ENCODE assay signal across 10 mouse cellular contexts in the genomic region with DNA sequence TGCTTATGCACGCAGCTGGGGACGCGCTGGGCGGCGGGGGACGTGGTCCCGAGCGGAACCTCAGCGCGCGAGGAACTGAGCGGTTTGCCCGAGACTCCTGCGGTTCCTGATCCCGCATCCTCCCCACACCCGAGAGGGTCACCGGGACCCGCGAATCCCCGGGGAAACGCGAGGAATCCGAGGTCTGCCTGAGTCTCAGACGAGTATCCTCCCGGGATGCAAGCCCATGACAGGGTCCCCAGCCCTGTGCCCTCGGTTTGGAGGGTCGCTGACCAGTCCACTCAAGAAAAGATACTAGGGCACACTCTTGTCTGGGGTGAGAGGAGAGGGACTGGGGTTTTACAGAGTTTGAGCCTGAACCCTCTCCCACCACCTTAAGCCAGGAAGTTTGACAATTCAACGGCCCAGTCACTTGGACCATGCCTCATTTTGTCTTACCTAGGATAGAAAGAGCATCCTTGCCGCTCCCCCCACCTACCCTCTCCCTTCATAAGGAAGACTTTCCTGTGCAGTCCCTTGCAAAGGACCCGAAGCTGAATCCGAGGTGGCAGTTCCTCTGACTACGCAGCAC. TPM values are rescaled to one million over a fixed set of nuclear protein-coding genes. Genes with fewer than 3 reads are reported as not detected.
DNase-seq lines count a peak whose midpoint lies in the region; ATAC-seq lines count a peak whose summit lies in the region.
"Had no signal": no experiment of that assay in that cellular context is flagged by ENCODE, and none has a peak within 500 bp of the region (broad histone marks: within the 10 kb centered on the region; RNA-seq: fewer than 3 reads in every experiment).

No protein-coding gene starts in this region.

- no peak overlapping the region for H3K27ac ChIP-seq in forebrain, embryonic 14.5 days (ENCODE audit: low read depth, low read length)
- H3K27ac ChIP-seq in limb, embryonic 15.5 days, result no peak overlapping the region
- H3K27ac ChIP-seq in stomach, embryonic 14.5 days (ENCODE audit: low read length), result no peak overlapping the region

- peak overlapping the region; percentile 77 for H3K9ac ChIP-seq in forebrain, embryonic 14.5 days (ENCODE audit: low read length)
- peak overlapping the region; percentile 55 for H3K9ac ChIP-seq in limb, embryonic 15.5 days
- H3K9ac ChIP-seq in stomach, embryonic 14.5 days (replicated peaks; ENCODE audit: low read depth, low read length), result peak overlapping the region; percentile 61

- no peaks in the 10 kb centered on the region for H3K36me3 ChIP-seq in megakaryocyte, embryonic 14.5 days (replicated peaks; ENCODE audit: low read length)
- H3K36me3 ChIP-seq in forebrain, embryonic 14.5 days (ENCODE audit: control insufficient read depth, insufficient read depth, low read length), result no peaks in the 10 kb centered on the region
- no peaks in the 10 kb centered on the region for H3K36me3 ChIP-seq in limb, embryonic 15.5 days
- H3K36me3 ChIP-seq in stomach, embryonic 14.5 days (ENCODE audit: control insufficient read depth, insufficient read depth, low read length), result no peaks in the 10 kb centered on the region

- peaks cover 69% of the 10 kb centered on the region for H3K27me3 ChIP-seq in megakaryocyte, embryonic 14.5 days (replicated peaks)
- H3K27me3 ChIP-seq in forebrain, embryonic 14.5 days (replicated peaks; ENCODE audit: control insufficient read depth, insufficient read depth, low read length), result peaks cover 26% of the 10 kb centered on the region
- H3K27me3 ChIP-seq in limb, embryonic 15.5 days, result peaks cover 51% of the 10 kb centered on the region
- peaks cover 21% of the 10 kb centered on the region for H3K27me3 ChIP-seq in stomach, embryonic 14.5 days (ENCODE audit: control insufficient read depth, insufficient read depth, low read length)

- 6% methylated on average over 32 of the region's 32 CpGs for WGBS in forebrain, embryonic 14.5 days
- 5% methylated on average over 32 of the region's 32 CpGs for WGBS in limb, embryonic 15.5 days
- WGBS in stomach, embryonic 14.5 days, result 5% methylated on average over 32 of the region's 32 CpGs

- H3K9me3 ChIP-seq in megakaryocyte, embryonic 14.5 days, result peaks cover 16% of the 10 kb centered on the region
- H3K9me3 ChIP-seq in forebrain, embryonic 14.5 days (replicated peaks; ENCODE audit: control insufficient read depth, low read length), result no peaks in the 10 kb centered on the region
- no peaks in the 10 kb centered on the region for H3K9me3 ChIP-seq in limb, embryonic 15.5 days
- no peaks in the 10 kb centered on the region for H3K9me3 ChIP-seq in stomach, embryonic 14.5 days (ENCODE audit: control insufficient read depth, low read depth, low read length)

- DNase-seq in forebrain, embryonic 14.5 days (ENCODE audit: low spot score), result no peak
- no peak for DNase-seq in frontal cortex, postnatal 25 days (ENCODE audit: low spot score in 2 of 2)
- no peak for DNase-seq in layer of hippocampus, adult 11-12 months (ENCODE audit: low spot score)
- DNase-seq in urinary bladder, adult 18-20 months (ENCODE audit: low spot score in 2 of 2), result no peak
- DNase-seq: adrenal gland, adult 8-10 months had no signal

- H3K4me1 ChIP-seq in megakaryocyte, embryonic 14.5 days, result peaks cover 28% of the 10 kb centered on the region
- no peaks in the 10 kb centered on the region for H3K4me1 ChIP-seq in forebrain, embryonic 14.5 days (ENCODE audit: control insufficient read depth, insufficient read depth, low read length)
- H3K4me1 ChIP-seq in limb, embryonic 15.5 days, result peaks cover 8% of the 10 kb centered on the region; the same call in 1 of the 2 replicates
- 0 out of 2 replicates have a peak, but pooled peaks cover 5% of the 10 kb centered on the region for H3K4me1 ChIP-seq in stomach, embryonic 14.5 days (ENCODE audit: control insufficient read depth, insufficient read depth, low read length)

- H3K4me2 ChIP-seq in forebrain, embryonic 14.5 days (ENCODE audit: low read length), result peak overlapping the region; percentile 90
- peak overlapping the region; percentile 98 for H3K4me2 ChIP-seq in limb, embryonic 15.5 days
- H3K4me2 ChIP-seq in stomach, embryonic 14.5 days (replicated peaks; ENCODE audit: low read depth, low read length), result peak overlapping the region; percentile 98

- no peak for ATAC-seq in megakaryocyte, adult 5-6 weeks (ENCODE audit: poor library complexity, severe bottlenecking)
- 0 out of 2 replicates have a peak, but pooled peaks have one; percentile 1 for ATAC-seq in forebrain, embryonic 14.5 days
- ATAC-seq in limb, embryonic 15.5 days (ENCODE audit: insufficient number of reproducible peaks, low FRiP score, low TSS enrichment, low read depth), result no peak
- ATAC-seq in stomach, embryonic 14.5 days (ENCODE audit: insufficient number of reproducible peaks, insufficient read depth, low FRiP score, low read depth), result no peak

- H3K4me3 ChIP-seq in megakaryocyte, embryonic 14.5 days (replicated peaks), result peak overlapping the region; percentile 90
- peak overlapping the region; percentile 58 for H3K4me3 ChIP-seq in forebrain, embryonic 14.5 days (ENCODE audit: low read depth, low read length)
- peak overlapping the region; percentile 63 for H3K4me3 ChIP-seq in limb, embryonic 15.5 days
- peak overlapping the region; percentile 60 for H3K4me3 ChIP-seq in stomach, embryonic 14.5 days (ENCODE audit: low read depth, low read length)

RNA-seq across cellular contexts. Expression of a gene that starts 0.9 kb away (rescaled TPM):
- polyA plus RNA-seq in megakaryocyte, embryonic 14.5 days (2012; ENCODE audit: insufficient read depth, low replicate concordance), result 1.5 TPM in 1 of 2 replicates, not detected in the other
- 0.16 TPM in 1 of 2 replicates, not detected in the other for total RNA-seq in megakaryocyte, adult 5-6 weeks (2015)
- total RNA-seq in megakaryocyte, adult 5-6 weeks (2017), result 0.11 TPM in 1 of 2 replicates, not detected in the other
- polyA plus RNA-seq in forebrain, embryonic 14.5 days (2014; fragmentation: Nextera tagmentation; extraction: Ambion mirVana), result 1.8 and 2.3 TPM in 2 replicates
- 1.1 and 1.7 TPM in 2 replicates for polyA plus RNA-seq in limb, embryonic 15.5 days (2015; fragmentation: Nextera tagmentation; extraction: Ambion mirVana)
- polyA plus RNA-seq in stomach, embryonic 14.5 days (2014; fragmentation: Nextera tagmentation; extraction: Ambion mirVana), result 1.6 TPM in 2 replicates
- total RNA-seq: hematopoietic stem cell, adult 5-6 weeks had no signal
